Mouse (Mus musculus): ENCODE data around the gene Sema5a.
A peak's percentile ranks its signal among the peaks of the same experiment; 100 is the strongest.

Sema5a gene

DNA sequence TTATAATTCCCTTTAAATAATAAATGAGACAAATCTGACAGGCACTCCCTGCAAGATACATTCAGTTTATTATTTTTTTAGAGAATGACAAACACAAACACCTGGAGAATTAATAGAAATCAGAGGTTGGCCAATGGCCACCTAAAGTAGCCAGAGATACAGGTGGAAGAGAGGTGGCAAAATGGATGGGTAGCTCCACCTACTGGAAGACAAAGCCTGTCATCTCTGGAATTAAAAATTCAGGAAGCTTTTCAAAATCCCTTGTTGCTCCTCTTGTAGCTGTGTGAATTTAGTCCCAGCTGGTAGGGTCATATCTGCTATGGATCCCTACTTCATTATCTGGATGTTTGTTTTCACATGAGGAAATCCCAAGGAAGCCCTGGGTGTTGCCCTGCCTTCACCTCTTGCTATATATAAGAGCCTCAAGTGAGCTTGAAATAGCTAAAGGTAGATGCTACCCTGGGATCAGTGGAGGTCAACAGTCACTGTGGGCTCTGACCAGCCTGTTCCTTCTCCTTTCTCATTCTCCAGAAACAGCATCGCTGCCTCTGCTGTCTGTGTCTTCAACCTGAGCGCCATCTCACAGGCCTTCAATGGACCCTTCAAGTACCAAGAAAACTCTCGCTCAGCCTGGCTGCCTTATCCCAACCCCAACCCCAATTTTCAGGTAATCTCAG, 323.7 kb downstream of the Sema5a start:
- peak; percentile 19 for DNase-seq

DNA sequence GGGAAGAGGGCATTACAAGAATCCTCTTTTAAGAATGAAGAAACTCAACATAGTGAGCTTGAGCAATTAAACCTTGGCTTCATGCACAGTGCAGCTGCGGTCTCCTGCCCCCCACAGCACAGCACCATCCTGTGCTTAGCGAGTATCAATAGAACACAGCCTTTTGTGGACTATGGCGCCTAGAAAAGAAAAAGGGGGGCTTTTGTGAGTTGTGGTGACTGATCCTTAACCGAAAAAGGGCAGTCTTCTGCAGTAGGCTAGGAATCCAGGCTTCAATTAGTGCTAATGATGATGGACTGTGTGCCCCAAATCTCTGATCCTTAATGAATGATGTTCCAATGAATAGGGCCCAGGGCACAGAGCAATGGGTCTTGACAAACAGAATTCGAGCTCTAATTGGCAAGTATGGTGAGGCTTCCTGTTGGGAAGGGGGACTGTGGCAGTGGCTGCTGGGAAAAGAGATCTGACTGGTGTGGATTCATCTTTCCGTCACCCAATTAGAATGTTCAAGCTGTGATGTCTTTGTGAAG, 324.3 kb downstream of the Sema5a start:
- DNase-seq = no peak

GRCm38 (mm10) chr15:32574327-32574726, 329.7 kb downstream of the Sema5a start:
- DNase-seq = no peak

DNA sequence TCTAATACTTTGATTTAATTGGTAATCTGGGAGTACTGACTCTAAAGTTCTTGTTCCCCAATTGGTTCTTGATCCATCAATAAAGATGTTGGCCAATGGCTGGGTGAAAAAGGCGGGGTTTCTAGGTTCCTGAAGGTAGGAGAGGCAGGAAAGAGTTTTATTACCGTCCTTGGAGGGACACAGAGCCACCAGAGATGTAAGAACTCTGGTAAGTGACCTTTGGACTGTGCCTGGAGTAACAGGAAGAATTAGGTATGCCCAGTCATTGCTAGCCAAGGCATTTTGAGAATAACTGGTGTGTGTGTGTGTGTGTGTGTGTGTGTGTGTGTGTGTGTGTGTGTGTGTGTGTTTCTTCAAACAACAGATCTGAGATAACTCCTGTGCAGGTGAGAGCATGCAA, 330.6 kb downstream of the Sema5a start:
- no peak for DNase-seq

GRCm38 (mm10) chr15:32579351-32579750, 334.7 kb downstream of the Sema5a start:
- DNase-seq = no peak

- DNase-seq = peak; percentile 33
These were observed 346.0 kb downstream of the Sema5a start for GRCm38 (mm10) chr15:32590641-32591040.

DNA sequence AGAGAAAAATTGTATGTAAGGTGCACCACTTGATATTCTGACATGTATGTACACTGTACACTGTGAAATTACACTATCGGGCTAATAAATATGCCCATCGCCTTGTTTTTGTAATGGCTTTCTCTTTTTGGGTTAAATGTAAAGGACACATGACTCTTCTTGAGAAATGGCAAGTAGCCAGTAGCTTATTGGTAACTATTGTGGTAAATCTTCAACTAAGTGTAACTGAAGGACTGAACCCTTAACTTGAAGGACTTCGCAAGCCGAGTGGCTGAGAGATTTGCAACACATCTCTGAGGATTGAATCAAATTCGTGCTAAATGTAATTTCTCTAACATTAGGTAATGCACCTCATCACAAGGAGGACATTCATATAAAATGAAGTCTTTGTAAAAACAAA, 349.1 kb downstream of the Sema5a start:
- peak; percentile 27 for DNase-seq

DNA sequence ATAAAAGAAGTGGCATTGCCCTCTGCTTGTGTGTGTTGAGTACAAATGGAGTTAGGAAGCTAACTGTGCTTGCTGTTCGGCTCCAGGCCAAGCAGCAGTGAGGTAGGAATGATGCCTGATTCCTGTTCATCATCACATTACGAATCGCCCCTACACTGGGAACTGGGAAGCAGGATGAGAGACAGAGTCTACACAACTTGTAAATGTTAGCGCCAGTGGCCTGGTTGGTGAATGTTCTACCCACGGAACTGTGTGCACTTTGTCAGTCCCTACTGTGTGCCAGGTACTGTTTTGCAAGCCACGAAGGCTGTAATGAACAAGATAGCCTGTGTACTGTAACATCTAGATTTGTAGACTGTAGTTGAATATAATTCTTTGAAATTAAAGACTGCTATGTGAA, 352.0 kb downstream of the Sema5a start:
- DNase-seq = no peak

- no peak for DNase-seq
These were observed 352.6 kb downstream of the Sema5a start for GRCm38 (mm10) chr15:32597189-32597588.

DNA sequence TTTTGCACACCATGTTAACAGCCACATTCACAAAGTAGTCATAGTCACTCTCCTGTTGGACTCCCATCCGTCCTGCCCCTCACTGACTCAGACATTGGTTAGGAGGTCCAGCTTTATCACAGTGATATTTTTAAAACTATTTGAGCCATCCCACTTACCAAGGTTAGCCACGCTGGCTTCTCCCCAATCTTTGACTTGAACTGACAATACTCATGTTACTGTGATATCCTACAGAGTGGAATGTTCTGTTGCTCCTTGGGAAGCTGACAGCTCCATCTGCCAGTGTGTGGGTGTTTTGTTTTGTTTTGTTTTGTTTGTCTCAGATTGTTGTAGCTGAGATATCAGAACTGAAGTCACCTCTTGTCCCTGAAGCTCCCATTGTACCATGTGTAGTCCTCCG, 362.6 kb downstream of the Sema5a start:
- DNase-seq = no peak

- peak; percentile 30 for DNase-seq
These were observed 366.2 kb downstream of the Sema5a start for GRCm38 (mm10) chr15:32610776-32611175.

DNA sequence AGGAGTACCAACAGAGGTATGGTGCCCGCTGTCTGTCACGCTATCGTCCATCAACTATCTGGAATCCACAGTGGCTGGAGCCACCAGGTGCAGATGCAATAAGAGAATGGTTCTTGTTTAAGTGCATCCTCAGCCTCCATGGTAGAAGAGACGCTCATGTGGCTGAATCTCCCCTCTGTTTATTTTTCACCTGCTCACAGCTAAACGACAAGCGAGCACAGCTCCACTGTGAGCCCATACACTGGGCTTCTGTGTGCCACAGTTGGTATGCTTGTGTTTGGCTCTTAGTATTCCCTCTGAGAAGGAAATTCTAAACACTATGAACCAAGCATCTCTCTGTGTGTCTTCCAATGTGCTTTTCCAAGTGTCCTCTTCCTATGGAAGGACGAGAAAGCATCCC, 366.6 kb downstream of the Sema5a start:
- no peak for DNase-seq

GRCm38 (mm10) chr15:32613718-32614117, 369.1 kb downstream of the Sema5a start:
- no peak for DNase-seq

DNA sequence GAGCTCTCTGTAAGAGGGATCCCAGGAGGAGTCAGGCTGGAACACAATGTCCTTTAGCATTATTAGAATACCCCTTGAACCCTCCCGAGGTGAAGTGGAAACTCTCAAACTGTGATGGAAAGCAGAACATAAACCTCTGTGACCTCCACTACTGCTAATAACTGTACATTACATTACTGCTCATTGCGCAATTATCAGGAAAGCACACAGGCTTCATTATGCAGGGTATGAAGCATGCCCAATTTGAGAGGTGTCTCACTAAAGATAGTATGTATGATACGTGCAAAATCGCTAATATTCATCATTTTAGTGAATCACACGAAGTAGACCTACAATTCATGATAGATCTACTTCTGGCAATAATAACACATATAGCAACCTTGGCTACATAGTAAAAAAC, 371.2 kb downstream of the Sema5a start:
- DNase-seq = no peak

DNA sequence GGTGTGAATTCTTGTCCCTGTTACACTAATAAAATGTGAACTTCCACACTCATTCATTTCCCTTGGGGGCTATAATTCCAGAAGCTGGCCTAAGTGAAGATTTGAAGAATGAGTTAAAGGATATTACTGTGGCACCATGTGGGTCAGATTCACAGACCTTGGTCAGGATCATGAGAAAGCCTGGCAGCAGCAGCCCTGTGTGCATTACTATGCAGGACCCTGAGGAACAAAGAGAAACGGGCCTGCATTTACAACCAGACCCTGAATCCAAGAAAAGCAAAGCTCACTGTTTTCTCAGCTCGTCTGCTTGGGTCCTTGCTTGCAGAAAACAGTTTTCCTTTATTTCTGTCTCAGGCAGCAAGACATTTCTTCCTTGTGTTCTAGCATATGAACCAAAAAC, 374.6 kb downstream of the Sema5a start:
- no peak for DNase-seq

GRCm38 (mm10) chr15:32623037-32623739, 378.6 kb downstream of the Sema5a start:
- no peak for DNase-seq

GRCm38 (mm10) chr15:32624106-32624505, 379.5 kb downstream of the Sema5a start:
- no peak for DNase-seq

GRCm38 (mm10) chr15:32626031-32626430, 381.4 kb downstream of the Sema5a start:
- no peak for DNase-seq

DNA sequence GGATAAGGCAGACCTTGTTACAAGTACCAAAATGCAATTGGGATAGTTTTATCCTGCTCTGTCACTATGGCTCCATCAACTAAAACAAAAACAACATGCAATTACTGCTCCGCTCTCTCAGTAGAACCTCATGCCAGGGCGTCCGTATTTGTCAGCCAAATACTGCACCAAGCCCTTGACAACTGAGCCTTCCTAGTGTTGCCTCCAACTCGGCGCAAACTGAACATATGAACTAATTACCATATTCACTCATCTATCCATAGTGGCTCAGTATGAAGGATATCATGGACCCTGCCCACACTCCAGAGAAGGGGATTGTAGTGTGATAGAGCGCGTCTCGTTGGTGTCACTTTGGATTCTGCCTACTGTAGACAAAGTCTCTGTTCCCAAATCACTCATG, 389.1 kb downstream of the Sema5a start:
- DNase-seq = no peak

DNA sequence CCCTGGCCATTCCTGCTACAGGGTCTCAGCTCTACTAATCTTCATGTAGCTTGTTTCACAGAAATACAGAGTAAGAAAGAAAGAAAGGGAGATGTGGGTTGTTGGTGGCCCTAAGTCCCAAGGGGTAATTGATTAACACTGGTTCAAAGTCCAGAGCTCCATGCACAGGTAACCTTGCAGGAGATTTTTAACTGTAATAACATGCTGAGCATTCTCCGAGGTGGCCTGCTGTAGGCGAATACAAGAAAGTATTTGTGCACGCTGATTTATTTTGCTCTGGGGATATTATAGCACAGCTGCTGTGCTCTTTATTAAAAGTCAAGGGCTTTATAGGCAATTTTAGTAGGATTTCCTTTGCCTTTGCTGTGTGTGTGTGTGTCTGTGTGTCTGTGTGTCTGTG, 393.3 kb downstream of the Sema5a start:
- peak; percentile 31 for DNase-seq

DNA sequence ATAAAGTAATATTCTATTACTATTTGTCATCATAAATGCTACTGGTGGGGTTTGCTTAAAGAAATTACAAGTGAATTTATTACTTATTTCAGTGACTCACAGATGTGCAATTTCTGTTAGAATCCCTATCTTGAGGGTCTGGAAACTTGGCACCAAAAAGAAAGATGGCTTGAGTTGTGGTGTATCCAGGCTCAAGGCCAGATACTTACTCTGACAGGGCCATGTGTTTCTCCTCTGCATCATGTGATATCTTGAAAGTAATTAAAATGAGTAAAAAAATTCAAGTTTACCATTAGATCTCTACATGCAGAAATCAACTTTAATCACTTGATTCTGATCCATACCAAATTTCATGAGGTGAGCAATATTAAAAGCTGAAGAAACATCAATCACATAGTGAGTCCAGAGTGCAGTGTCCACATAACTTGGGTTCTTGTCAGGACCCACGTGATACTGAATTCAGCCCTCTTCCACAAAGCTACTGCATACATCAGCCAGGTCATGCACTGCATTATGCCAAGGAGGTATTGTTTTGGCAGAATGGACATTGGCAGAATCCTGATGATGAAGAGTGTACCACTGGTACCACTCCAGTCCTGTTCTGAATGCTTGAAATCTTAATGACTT, 402.6 kb downstream of the Sema5a start:
- DNase-seq = no peak

DNA sequence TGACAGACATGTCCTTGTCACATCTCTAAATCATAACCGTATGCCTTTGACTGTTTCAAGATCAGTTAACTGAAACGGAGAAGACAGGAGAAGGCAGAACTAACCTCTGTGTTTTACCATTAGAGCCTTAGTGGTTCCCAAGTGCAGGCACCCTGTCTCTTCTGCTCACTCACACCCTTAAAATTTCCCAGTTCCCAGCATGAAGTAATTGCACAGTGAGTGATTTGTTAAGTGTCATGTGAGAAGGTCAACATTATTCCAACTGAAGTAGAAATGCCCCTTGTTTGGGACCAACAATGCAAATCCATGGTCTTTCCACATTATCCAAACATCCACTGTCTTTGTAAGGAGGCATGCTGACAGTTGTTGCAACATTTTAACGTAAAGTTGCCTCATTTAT, 409.4 kb downstream of the Sema5a start:
- no peak for DNase-seq

DNA sequence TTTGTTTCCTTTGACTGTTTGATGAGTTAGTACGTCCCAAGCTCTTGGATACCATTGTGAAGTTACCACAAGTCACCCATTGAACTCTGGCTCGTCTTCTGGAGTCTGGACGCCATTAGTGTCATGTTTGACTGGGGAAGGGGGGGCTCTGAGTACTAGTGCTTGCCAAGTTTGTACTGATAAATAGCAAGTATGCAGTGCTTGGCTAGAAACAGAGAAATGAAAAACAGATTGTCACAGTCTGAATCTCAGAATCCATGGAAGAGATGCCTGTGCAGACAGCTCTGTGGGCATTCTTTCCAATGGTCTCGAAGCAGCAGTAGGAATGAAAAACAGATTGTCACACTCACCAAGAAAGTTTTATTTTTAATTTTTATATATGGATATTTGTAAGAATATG, 411.4 kb downstream of the Sema5a start:
- peak; percentile 28 for DNase-seq

DNA sequence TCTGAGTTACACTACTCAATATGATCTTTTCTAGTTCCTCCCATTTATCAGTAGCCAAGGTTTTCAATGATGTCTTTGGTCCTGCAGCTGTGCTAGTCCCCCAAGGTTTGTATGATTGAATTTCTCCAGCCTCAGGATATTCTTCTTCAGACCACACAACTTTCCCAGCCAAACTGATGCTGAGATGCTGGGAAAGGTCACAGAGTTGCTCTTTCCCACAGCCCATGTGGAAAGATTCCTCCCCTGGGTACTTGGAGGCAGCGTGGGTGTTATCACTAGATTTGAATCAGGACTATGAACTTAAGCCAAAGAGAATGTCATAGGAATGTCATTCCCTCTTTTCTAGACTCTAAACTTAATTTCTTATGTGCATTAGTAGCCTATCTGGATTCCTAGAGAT, 431.8 kb downstream of the Sema5a start:
- no peak for DNase-seq

Measured in kidney, postnatal 14 days (tissue).